Mouse (Mus musculus) left cerebral cortex, adult 8-10 months (tissue): ENCODE measurements around the gene Ezh1. TPM values are rescaled to one million over a fixed set of nuclear protein-coding genes. Genes with fewer than 3 reads are reported as not detected.

Experiments
- DNase-seq, 2 experiments: peaks; one replicate each; pipeline ENCODE4 v3.0.0; 2022; ENCODE audit warnings: low spot score in 2 of 2
- total RNA-seq, 4 experiments: library from RNA; stranded (reverse); gene quantifications; 2 replicates each; pipeline ENCODE4 v1.2.4; 2022

The Ezh1 gene
- total RNA-seq, 4 experiments from 2014 or later: 62.4 to 63.9 (median 63.7) TPM

DNA sequence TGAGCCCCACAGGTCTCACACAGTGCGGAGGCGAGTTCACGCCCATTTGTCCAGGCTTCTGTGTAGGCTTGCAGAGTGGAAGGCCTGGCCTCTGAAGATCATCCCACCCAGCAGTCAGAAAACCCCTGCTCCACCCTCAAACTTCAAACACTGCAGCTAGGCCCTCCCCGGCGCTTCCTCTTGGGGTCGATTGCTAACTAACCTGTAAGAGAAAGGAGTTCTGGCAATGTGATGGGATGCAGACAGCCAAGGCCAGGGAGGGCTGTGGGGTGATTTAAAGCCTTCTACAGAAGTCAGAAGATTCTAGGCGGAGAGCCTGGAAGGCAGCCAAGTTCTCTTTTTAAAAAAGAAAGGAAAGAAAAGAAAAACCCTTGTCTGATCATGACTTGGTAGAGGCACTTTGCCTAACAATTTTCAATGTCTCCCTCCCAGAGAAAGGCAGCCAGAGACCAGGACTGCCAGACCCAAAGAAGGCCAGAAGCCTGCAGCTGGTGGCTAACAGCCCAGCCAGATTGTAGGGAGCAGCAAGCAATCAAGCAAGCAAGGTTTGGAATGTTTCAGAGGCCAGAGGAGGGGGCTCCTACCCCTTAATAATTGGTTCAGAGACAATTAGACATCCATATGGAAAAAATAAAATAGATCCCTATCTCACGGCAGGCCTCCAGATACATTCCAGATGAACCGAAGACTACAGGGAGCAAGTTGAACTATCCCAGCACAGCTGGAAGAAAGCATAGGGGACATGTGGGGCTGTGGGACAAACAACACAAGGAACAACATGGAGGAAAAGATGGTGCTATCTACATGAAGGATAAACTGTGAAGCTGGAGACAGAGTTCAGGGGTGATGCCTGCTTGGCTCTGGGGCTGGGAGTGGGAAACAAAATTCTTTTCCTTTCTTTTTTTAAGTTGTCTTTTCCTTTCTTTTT is 76.8 kb downstream of the Ezh1 start:
- DNase-seq: no peak

DNA sequence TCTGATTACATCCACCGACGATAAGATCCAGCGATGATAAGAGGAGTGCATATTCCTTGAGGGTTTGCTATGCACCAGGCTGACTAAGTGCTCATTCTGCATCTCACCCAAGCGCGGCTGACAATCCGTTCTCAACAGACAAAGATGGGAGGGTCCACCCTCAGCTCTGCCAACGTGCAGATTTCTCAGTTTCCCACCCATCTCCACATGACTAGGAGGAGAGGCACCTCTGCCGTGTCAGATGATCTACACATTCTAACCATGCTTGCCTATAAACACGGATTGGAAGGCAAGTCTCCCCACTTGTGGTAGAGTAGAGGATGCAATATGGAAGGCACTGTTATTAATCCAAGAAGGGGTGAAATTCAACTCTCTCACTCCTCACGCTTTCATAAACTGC is 77.5 kb downstream of the Ezh1 start:
- no peak for DNase-seq

DNA sequence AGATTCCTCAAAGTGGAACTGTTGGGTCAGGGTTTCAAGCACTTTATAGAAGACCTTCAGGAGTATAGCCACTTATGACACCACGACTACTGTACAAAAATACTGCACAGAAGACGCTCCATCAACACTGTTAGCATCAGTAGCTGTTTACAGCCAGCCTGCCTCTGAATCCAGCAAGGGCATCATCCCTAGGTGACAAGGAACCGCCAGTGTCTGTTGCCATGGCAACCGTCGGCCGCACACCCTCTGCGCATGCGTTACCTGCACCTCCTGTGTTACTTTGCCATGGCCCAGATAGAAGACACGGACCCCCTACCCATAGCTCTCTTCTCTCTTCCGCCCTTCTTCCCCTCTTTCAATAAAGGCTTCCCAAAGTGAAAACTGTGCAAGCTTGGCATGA is 79.9 kb downstream of the Ezh1 start:
- no peak for DNase-seq

DNA sequence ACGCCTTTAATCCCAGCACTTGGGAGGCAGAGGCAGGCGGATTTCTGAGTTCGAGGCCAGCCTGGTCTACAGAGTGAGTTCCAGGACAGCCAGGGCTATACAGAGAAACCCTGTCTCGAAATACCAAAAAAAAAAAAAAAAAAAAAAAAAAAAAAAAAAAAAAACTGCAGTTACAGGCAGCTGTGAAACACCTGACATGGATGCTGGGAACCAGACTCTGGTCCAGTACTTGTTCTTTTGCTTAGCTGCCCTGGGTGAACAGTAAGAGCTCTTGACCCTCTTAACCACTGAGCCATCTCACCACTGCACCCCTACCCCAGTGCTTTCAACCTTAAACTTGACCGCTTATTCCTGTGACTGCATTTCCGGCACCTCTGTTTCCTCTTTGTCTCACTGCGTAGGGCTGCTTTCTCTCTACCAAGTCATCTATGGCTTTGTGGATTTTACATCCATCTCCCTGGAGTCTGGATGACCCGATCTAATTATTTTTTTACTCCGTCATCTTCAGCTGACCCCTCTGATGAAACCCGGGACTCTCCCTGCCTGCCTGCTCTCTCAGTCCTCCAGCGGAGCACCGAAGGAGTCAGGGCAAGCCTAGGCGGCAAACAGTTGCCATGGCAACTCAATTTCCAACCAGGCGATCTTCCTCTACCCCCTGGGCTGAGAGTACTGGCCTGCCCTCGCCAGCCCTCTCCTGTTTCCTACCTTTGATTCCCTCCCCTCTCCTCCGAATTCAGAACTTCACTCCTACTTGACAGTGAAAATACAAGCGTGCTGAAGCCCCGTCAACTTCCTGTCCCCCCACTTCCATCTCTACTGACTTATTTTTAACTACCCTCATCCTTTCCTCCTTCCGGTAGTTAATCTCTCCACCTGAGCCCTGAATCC is 82.7 kb downstream of the Ezh1 start:
- DNase-seq: no peak

DNA sequence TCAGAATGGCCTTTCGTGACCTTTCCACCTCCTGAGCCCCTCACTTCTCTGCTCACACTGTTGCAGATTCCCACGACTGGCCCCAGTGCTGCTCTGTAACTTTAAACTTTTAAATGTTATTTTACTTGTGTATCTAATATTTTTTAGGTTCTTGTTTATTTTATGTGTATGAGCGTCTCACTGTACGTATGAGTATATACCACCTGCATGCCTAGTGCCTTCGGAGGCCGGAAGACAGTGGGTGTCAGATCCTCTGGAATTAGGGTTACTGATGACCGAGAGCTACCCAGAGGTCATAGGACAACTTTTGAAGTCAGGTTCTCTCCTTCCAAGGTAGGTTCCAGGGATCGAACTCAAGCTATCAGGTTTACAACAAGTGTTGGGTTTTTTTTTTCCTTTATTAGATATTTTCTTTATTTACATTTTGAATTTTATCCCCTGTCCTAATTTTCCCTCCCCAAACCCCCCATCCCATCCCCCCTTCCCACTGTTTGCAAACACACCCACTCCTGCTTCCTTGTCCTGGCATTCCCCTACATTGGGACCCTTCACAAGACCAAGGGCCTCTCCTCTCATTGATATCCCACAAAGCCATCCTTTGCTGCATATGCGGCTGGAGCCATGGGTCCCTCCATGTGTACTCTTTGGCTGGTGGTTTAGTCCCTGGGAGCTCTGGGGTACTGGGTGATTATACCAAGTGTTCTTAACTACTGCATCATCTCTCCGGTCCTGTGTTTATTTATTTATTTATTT is 83.9 kb downstream of the Ezh1 start:
- no peak for DNase-seq

Other genes with a start within 250 kb of the Ezh1 start
- gene Atp6v0a1, start 217.0 kb downstream of the Ezh1 start, total RNA-seq: 100 to 1,000 TPM; 407 to 438 (median 419) TPM
- 10 to 100 TPM; 10.4 to 18.5 (median 12.8) TPM for gene Naglu, start 156.5 kb downstream of the Ezh1 start, total RNA-seq
- gene Hsd17b1, start 148.1 kb downstream of the Ezh1 start, total RNA-seq: 1 to 10 TPM in 1 of 4 experiments, under 1 TPM in 3; 0.46 to 1.8 (median 0.60) TPM
- 10 to 100 TPM; 20.7 to 26.2 (median 23.7) TPM for gene Coasy, start 143.9 kb downstream of the Ezh1 start, total RNA-seq
- 10 to 100 TPM; 31.1 to 41.9 (median 37.1) TPM for gene Mlx, start 139.2 kb downstream of the Ezh1 start, total RNA-seq
- 1 to 10 TPM; 2.2 to 4.7 (median 3.8) TPM for gene Psmc3ip, start 131.0 kb downstream of the Ezh1 start, total RNA-seq
- gene Retreg3, start 106.6 kb downstream of the Ezh1 start, total RNA-seq: 10 to 100 TPM; 50.1 to 52.2 (median 50.9) TPM
- gene Tubg1, start 106.5 kb downstream of the Ezh1 start, total RNA-seq: 10 to 100 TPM; 47.1 to 49.2 (median 47.9) TPM
- gene Tubg2, start 70.6 kb downstream of the Ezh1 start, total RNA-seq: 10 to 100 TPM; 53.1 to 58.8 (median 56.7) TPM
- gene Cntnap1, start 55.9 kb downstream of the Ezh1 start, total RNA-seq: 100 to 1,000 TPM; 173 to 184 (median 176) TPM
- 10 to 100 TPM; 13.5 to 15.9 (median 15.3) TPM for gene Plekhh3, start 55.1 kb downstream of the Ezh1 start, total RNA-seq
- under 1 TPM in 2 of 4 experiments, not detected in 2; 0.18 to 0.34 TPM for gene Ccr10, start 51.0 kb downstream of the Ezh1 start, total RNA-seq
- 10 to 100 TPM; 32.9 to 51.1 (median 37.6) TPM for gene Ramp2, start 19.6 kb upstream of the Ezh1 start, total RNA-seq
- gene Vps25, start 27.2 kb upstream of the Ezh1 start, total RNA-seq: 10 to 100 TPM; 56.7 to 70.0 (median 65.8) TPM
- 10 to 100 TPM; 11.1 to 12.2 (median 11.6) TPM for gene Wnk4, start 34.1 kb upstream of the Ezh1 start, total RNA-seq
- gene Cntd1, start 52.5 kb upstream of the Ezh1 start, total RNA-seq: under 1 TPM; 0.25 to 0.55 (median 0.35) TPM
- 100 to 1,000 TPM in 2 of 4 experiments, 10 to 100 TPM in 2; 95.8 to 105 (median 101) TPM for gene Coa3, start 52.7 kb upstream of the Ezh1 start, total RNA-seq
- gene Becn1, start 75.8 kb upstream of the Ezh1 start, total RNA-seq: 100 to 1,000 TPM; 178 to 237 (median 199) TPM
- gene Psme3, start 89.8 kb upstream of the Ezh1 start, total RNA-seq: 100 to 1,000 TPM; 108 to 132 (median 125) TPM
- 1 to 10 TPM; 3.8 to 5.3 (median 4.7) TPM for gene Aoc2, start 98.6 kb upstream of the Ezh1 start, total RNA-seq
- gene Aoc3, start 104.1 kb upstream of the Ezh1 start, total RNA-seq: under 1 TPM; 0.39 to 0.75 (median 0.59) TPM
- not detected for gene G6pc, start 141.1 kb upstream of the Ezh1 start, total RNA-seq
- 10 to 100 TPM; 47.2 to 57.2 (median 47.5) TPM for gene Aarsd1, start 191.2 kb upstream of the Ezh1 start, total RNA-seq
- gene Gm27029, start 198.3 kb upstream of the Ezh1 start, total RNA-seq: 1 to 10 TPM; 4.4 to 6.6 (median 5.2) TPM
- 10 to 100 TPM; 31.1 to 37.3 (median 34.4) TPM for gene Rundc1, start 198.6 kb upstream of the Ezh1 start, total RNA-seq
- 1 to 10 TPM; 2.1 to 3.5 (median 3.1) TPM for gene Ptges3l, start 198.9 kb upstream of the Ezh1 start, total RNA-seq
- 10 to 100 TPM; 20.6 to 44.6 (median 32.7) TPM for gene Rpl27, start 215.8 kb upstream of the Ezh1 start, total RNA-seq
- 1 to 10 TPM; 2.8 to 4.8 (median 3.3) TPM for gene Ifi35, start 221.9 kb upstream of the Ezh1 start, total RNA-seq
- 100 to 1,000 TPM; 156 to 190 (median 176) TPM for gene Rnd2, start 238.5 kb upstream of the Ezh1 start, total RNA-seq
- gene Vat1, start 239.8 kb upstream of the Ezh1 start, total RNA-seq: 10 to 100 TPM; 40.7 to 54.4 (median 45.8) TPM